Mouse (Mus musculus): ENCODE data around the gene Tppp3.

DNA sequence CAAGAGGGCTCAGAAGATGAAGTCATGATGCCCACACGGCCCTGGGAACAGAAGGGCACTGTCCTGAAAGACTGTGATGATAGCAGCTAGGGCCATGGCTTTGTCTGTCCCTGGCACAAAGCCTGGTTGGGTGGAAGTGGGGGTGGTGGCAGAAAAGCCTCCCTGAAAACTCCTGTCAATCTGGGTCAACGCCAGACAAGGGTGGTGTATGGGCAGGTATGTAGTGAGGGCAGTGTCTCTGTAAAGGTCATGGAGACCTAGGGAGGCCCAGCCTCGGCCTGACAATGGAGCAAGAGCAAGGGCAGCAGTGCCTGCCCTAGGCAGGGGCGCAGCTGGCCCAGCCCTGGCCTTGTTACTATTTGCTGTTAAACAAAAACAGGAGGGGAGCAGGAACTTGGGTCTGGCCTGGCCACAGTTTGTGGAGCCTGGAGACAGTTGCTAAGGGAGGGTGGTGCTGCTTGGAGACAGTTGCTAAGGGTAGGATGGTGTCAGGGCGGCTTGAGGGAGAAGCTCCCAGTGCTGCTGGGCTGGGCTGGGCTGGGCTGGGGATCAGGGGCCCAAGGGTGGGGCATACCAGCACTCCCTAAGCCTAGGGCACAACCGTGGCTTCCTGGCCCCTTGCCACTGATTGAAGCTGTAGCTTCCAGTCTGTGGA lies 2.2 kb downstream of the Tppp3 start:
- TF ChIP-seq CTCF (IDR thresholded peaks at IDR 0.05; ENCODE audit: insufficient read depth, low read length) (no peak), POLR2A (IDR thresholded peaks at IDR 0.05; ENCODE audit: borderline replicate concordance, extremely low read depth, low read depth, low read length) (0 out of 2 replicates have a peak, but pooled peaks have one; percentile 21)
